Mouse (Mus musculus) adrenal gland, postnatal 4 days (tissue): ENCODE measurements around the gene Tnni3. TPM values are rescaled to one million over a fixed set of nuclear protein-coding genes. Genes with fewer than 3 reads are reported as not detected.

ENCODE experiments used
- DNase-seq, 2 experiments: peaks; one replicate each; pipeline ENCODE4 v3.0.0; 2021 to 2022; ENCODE audit warnings: low spot score in 2 of 2, mixed read lengths in 2 of 2
- total RNA-seq, 2 experiments: library from RNA; stranded (reverse); gene quantifications; 2 replicates each; pipeline ENCODE4 v1.2.3; 2021

Gene Tnni3
- total RNA-seq, 2 experiments from 2014 or later = 1.0 to 1.7 TPM

GRCm38 (mm10) chr7:4521231-4522003, 2.6 kb downstream of the Tnni3 start:
- DNase-seq = no peak

- DNase-seq = no peak
These were observed 5.5 kb downstream of the Tnni3 start for GRCm38 (mm10) chr7:4518487-4518886.

GRCm38 (mm10) chr7:4516332-4517050, 7.5 kb downstream of the Tnni3 start, which contains the start of gene Tnnt1:
Tnnt1 (minus strand) TSS chr7:4516382.
- no peak for DNase-seq

DNA sequence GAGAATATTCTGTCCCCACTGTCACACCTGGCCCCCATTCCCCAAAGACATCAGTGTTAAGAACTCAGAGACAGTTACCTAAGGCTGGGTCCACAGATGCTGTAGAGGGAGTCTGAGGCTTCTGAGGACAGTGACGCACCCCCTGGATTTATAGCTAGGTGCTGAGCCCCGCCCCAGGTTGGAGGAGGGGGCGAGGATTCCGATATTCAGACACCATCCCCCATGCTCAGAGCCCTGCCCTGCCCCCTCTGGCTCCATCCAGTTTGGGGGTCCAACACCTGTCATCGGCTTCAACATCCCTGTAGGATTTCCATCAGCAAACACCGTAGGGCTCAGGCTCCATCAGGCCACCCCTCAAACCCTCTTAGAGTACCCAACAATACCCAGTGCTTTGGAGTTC, 8.2 kb downstream of the Tnni3 start:
- no peak for DNase-seq

DNA sequence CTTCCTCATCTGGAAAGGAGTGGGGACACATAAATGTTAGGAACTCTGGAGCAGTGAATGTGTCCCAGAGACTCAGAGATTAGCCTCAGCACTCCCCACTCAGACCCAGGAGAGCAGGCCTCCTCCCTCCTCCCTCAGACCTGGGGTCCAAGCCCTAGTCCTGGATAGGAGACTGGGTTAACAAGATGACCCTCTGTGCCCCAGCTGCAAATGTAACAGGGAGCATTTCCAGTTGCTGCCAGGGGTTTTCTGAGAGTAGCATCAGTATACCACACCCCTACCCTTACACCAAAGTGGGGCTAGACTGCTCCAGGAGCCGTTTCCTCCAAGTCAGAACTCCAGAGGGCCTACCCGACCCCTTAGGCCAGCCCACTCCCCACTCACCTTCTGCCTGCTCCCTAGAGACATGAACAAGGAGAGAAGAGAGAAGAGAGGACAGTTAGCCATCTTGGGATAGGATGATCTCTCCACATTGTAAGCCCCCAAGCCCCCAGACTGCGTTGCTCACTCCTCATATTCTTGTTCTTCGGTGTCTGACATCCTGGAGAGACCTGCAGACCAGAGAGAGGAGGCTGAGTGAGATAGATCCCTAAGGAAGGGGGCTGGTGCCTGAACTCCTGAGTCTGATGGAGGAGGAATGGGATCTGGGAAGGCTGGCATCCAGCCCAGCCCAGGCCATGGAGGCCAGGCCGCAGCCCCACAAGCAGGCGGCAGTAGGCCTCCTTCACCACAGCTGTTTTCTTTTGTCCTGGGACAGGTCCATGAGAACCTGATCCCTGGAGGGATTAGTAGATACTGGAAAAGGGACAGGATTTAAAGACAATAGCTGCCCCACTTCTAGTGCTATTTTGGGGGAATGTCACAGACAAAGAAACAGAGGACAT, 10.0 kb downstream of the Tnni3 start:
- no peak for DNase-seq

DNA sequence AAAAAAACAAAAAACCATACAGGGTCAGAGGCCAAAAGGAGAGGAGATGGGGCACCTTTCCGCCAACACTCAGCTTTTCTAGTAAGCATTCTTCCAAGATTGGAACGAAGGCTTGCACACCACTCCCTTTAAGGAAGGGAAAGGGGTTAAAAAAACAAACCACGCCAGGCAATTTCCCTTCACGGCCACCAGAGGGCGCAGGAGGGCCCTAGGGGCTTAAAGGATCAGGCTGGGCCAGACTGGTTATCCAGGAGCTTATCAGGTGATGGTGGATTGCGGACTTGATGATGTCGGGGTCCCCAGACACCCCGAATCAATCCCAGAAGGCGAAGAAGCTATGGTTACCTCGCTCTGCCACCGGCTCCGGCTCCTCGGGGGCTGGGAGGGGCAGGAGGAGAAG, 10.8 kb downstream of the Tnni3 start:
- DNase-seq = no peak

DNA sequence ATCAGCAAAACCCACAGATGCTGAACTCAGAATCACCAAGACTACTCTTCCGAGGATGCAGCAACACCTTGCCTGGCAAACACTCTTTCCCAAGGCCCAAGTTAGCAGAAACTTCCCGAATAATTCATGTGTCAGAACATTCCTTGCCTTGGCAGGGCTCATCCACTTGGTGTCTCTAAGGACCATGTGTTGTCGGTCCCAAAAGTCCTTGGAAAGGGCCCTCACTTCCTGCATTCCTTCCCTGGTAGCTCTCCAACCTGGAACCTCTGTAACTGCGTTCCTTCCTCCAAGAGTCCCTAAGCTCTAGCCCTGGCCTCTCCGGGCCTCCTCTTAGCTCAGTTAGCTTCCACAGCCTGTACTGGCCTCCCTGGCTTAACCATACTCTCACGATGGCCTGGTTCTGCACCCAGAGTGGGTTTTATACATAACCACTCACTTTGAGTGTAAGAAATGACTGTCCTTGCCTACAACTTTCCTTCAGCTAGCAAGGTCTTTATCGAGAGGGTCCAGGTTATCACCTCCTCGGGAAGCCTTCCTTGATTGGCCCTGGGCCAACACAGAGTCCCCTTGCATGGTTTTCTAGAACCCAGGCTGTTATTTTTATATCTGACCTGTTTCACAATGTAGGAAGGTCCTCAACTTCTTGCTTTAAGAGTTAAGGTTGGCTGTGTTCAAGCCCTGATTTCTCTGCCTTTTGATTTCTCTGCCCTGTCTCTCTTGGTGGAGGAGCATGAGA, 12.4 kb downstream of the Tnni3 start:
- no peak for DNase-seq

- peak; percentile 40 for DNase-seq
These were observed 14.0 kb downstream of the Tnni3 start for GRCm38 (mm10) chr7:4509863-4510608.

GRCm38 (mm10) chr7:4508739-4509116, 15.3 kb downstream of the Tnni3 start:
- DNase-seq = no peak

- no peak for DNase-seq
These were observed 15.8 kb downstream of the Tnni3 start for GRCm38 (mm10) chr7:4508062-4508738.

DNA sequence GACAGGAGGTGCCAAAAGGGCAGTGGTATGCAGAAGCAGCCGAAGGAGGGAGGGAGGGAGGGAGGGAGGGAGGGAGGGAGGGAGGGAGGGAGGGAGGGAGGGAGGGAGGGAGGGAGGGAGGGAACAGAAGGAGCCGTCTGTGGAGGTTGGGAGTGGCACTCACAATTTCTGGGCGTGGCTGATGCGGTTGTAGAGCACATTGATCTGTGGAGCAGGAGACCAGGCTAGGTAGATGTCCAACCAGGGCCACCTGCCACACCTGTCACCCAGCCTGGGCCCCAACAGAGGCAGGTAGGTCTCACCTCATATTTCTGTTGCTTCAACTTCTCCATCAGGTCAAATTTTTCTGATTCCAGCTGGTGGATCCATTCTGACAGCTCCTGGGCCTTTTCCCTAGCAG, 16.8 kb downstream of the Tnni3 start:
- DNase-seq = no peak

- no peak for DNase-seq
These were observed 19.2 kb downstream of the Tnni3 start for GRCm38 (mm10) chr7:4504646-4505435.

GRCm38 (mm10) chr7:4503858-4504257, 20.2 kb downstream of the Tnni3 start:
- DNase-seq = no peak

GRCm38 (mm10) chr7:4503100-4503499, 20.9 kb downstream of the Tnni3 start:
- no peak for DNase-seq

DNA sequence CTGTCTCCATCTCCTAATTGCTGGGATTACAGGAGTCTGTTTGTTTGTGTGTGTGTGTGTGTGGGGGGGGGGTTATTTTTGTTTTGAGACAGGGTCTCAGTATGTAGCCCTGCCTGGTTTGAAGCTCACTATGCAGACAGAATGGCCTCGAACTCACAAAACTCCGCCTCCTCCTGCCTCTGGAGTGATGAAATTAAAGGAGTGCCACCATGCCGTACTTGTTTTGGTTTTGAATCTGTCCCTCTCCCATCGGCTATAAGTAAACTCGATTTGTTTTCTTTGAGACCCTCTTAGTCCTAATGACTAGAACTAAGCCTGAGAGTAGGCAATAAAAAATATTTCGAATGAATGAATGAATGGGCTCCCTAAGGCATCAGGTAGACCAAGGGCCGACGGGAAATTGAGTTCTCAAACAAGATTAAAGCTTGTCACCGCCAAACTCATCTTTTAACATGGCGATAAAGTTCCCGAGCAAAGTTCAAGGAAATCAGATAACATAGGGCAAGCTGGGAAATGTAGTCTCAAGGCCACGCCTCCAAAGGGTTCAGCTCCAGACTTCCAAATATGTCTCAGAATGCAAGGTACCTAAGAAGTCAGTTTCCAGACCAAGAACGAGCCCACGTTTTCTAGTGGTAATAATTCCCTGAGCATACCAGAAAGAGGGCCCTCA, 21.5 kb downstream of the Tnni3 start:
- DNase-seq = no peak

DNA sequence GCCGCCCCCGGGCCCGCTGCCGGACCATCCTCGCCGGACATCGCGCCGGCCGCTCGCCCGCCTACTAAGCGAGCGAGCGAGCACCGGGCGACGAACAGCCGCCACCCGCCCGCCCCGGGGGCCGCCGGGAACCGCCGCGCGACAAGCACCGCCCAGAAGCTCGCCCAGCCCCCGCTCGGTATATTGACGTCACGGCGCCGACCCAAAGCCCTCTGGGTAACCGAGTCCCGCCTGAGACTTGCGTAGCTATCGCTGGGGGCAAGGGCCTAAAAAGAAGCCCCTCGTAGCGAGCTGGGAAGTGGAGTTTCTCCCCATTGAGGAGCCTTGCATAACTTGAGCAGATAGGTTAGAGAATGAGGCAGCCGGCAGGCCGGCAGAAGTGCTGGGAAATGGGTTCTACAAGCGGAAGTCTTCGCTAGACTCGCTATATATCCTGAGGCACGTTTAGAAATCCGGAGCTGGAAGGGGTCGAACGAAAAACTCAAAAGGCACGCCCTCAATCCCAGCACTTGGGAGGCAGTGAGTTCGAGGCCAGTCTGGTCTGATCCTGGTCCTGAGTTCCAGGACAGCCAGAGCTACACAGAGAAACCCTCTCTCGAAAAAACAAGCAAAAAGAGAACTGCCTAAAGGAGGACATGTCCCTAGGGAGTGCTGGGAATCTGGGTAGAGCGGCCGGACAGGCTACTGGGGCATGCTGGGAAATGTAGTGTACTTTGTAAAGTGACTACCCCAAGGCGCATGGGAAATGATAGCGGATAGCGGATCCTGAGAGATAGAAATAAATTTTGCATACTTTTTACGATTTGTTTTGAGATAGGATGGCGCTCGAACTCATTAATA, 22.3 kb downstream of the Tnni3 start, which contains the start of gene Ppp1r12c:
TSS of gene Ppp1r12c (minus strand) at position 123 of the 840 bp plus-strand sequence.
- DNase-seq = peak; percentile 88

- DNase-seq = peak; percentile 30 to 32
These were observed 23.0 kb downstream of the Tnni3 start for GRCm38 (mm10) chr7:4500892-4501471.
